Mouse (Mus musculus): ENCODE results near the gene Vmn2r17. TPM values are rescaled to one million over a fixed set of nuclear protein-coding genes. Genes with fewer than 3 reads are reported as not detected.

The Vmn2r17 gene
- not detected in 2 replicates for polyA plus RNA-seq (2015; fragmentation: Nextera tagmentation; extraction: Ambion mirVana)

DNA sequence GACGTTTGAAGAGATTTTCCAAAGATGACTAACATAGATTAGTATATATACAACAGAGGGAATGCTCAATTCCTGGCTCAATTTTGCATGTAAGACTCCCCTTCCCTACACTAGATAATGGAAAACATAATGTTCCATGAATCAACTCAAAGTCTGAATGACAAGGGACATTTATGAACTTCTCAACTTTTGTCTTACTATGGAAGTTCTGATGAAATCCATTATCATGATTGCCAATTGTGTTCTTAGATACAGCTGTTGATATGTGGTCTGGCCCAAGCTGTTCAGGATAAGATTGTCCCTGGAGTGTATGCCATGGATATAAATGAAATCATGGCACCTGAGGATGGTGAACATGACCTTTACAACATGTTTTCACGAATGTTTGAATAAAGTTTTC is at the start of gene Vmn2r17:
Vmn2r17 (plus strand) TSS at position 301 of the 400 bp plus-strand sequence.
- Histone ChIP-seq H3K27ac (no peak within 1 kb of the TSS), H3K27me3 (no peaks in the 10 kb centered on the region), H3K4me1 (replicated peaks) (no peaks in the 10 kb centered on the region), H3K4me3 (replicated peaks) (no peak within 1 kb of the TSS), H3K36me3 (no peaks in the 10 kb centered on the region), H3K9ac (no peak within 1 kb of the TSS), H3K4me2 (no peak within 1 kb of the TSS), H3K9me3 (replicated peaks) (no peaks in the 10 kb centered on the region; the same call in 1 of the 2 replicates)
- DNase-seq, result no peak
- ATAC-seq (ENCODE audit: low read depth), result no peak
- WGBS (ENCODE audit: insufficient replicate concordance), result 32% methylated on average over 2 of the region's 2 CpGs

DNA sequence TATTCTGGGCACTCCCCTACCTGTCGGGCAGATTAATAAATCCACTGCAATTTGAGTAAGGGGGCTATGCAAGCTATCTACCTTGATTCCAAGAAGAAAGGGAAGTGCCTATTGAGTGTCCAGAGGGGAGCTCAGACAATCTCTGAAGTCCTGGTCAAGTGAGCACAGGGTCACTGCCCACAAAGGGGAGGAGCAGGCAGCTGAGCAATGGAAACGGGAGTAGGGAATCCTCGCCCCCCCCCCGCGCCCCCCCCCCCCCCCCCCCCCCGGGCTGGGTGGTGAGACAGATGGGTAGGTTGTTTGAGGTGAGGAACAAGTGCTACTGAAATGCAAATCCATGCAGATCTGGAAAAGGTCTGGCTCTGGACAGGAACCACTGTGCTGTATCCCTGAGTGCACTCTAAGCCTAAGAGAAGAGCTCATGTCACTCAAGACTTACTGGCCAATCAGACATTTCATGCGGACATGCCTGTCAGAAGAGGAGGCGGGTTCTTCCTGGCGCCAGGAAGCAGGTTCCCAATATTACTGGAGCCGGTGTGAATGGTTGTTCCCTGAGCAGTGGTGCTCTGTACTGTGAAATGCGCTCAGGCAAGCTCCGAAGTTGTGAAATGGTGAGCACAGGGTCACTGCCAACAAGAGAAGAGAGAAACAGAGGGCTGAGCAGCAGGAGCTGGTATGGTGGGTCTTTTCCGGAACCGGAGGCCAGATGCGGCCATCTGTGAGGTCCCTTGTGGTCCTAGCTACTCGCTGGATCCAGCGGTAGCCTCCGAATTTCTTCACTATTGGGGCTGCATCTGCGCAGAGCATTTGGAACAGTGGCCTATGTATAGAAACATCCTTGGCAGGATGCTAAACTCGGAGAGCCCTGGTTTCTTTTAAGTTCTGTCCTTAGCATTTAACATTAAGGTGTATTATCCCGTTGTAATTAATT is 47.4 kb downstream of the Vmn2r17 start:
- no peaks in the 10 kb centered on the region for H3K4me1 ChIP-seq (replicated peaks)
- 17% methylated on average over 19 of the region's 21 CpGs for WGBS (ENCODE audit: insufficient replicate concordance)
- no peak overlapping the region for H3K9ac ChIP-seq

DNA sequence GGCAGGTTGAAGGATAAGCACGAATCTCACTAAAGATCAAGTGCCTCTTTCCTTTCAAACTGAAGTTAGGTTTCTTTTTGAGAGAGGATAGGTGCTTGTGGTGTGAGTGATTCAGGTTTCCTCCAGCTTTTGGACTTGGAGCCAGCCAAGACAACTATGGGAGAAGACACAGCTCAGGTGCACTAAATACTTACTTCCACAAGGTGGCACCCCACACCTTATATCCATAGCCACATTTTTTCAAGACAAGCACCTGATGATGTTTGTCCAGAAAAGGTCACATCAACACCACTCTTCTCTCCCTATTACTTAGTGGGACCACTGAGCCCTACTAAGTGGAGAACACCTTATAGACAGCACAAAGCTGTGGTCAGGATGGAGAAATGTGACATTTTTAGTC is 87.2 kb downstream of the Vmn2r17 start:
- 0% methylated on average over 1 of the region's 1 CpGs for WGBS (ENCODE audit: insufficient replicate concordance)
- Histone ChIP-seq H3K9ac (no peak overlapping the region), H3K4me3 (replicated peaks) (no peak overlapping the region), H3K27me3 (no peaks in the 10 kb centered on the region), H3K9me3 (replicated peaks) (no peaks in the 10 kb centered on the region), H3K4me2 (no peak overlapping the region), H3K36me3 (no peaks in the 10 kb centered on the region), H3K4me1 (replicated peaks) (no peaks in the 10 kb centered on the region), H3K27ac (no peak overlapping the region)
- no peak for ATAC-seq (ENCODE audit: low read depth)
- DNase-seq, result no peak

More for the DNA sequence above, 47.4 kb downstream of the Vmn2r17 start:
- Histone ChIP-seq H3K4me3 (replicated peaks) (peak overlapping the region; percentile 25), H3K9me3 (replicated peaks) (no peaks in the 10 kb centered on the region), H3K4me2 (peak overlapping the region; percentile 19), H3K36me3 (no peaks in the 10 kb centered on the region), H3K27me3 (no peaks in the 10 kb centered on the region), H3K27ac (no peak overlapping the region)
- DNase-seq (no peak), ATAC-seq (ENCODE audit: low read depth) (peak; percentile 68)

Other genes starting within 250 kb of the Vmn2r17 start
- not detected in 2 replicates for gene Vmn2r13, start 227.5 kb upstream of the Vmn2r17 start, polyA plus RNA-seq (2015; fragmentation: Nextera tagmentation; extraction: Ambion mirVana)
- not detected in 2 replicates for gene Vmn2r14, start 195.0 kb upstream of the Vmn2r17 start, polyA plus RNA-seq (2015; fragmentation: Nextera tagmentation; extraction: Ambion mirVana)
- not detected in 2 replicates for gene Vmn2r15, start 122.0 kb upstream of the Vmn2r17 start, polyA plus RNA-seq (2015; fragmentation: Nextera tagmentation; extraction: Ambion mirVana)
- not detected in 2 replicates for gene Vmn2r16, start 89.5 kb upstream of the Vmn2r17 start, polyA plus RNA-seq (2015; fragmentation: Nextera tagmentation; extraction: Ambion mirVana)
- gene Crlf2, start 139.3 kb downstream of the Vmn2r17 start, polyA plus RNA-seq (2015; fragmentation: Nextera tagmentation; extraction: Ambion mirVana), result 4.8 and 5.3 TPM in 2 replicates